Mouse (Mus musculus): ENCODE data around the gene Kcnj14.

Gene Kcnj14

GRCm38 (mm10) chr7:45797661-45798510 lies 26.7 kb downstream of the Kcnj14 start:
- no peak for DNase-seq (ENCODE audit: low read depth, low spot score)

GRCm38 (mm10) chr7:45796950-45797349 lies 27.6 kb downstream of the Kcnj14 start:
- DNase-seq (ENCODE audit: low read depth, low spot score) = no peak

GRCm38 (mm10) chr7:45794971-45795370 lies 29.6 kb downstream of the Kcnj14 start:
- DNase-seq (ENCODE audit: low read depth, low spot score) = no peak

DNA sequence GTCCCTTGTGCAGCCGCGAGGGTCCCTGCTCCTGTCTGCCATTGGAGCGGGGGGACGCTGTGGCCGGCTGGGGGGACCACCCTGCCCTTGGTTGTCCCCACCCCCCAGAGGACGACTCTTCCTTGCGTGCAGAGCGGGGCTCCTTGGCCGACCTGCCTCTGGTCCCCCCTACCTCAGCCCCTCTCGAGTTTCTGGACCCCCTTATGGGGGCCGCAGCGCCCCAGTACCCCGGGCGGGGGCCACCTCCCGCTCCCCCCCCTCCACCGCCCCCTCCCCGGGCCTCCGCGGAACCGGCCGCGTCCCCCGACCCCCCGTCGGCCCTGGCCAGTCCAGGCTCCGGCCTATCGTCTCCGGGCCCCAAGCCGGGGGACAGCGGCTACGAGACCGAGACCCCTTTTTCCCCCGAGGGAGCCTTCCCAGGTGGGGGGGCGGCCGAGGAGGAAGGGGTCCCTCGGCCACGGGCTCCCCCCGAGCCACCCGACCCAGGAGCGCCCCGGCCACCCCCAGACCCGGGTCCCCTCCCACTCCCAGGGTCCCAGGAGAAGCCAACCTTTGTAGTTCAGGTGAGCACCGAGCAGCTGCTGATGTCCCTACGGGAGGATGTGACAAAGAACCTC lies 30.5 kb downstream of the Kcnj14 start:
- DNase-seq (ENCODE audit: low read depth, low spot score) = no peak

DNA sequence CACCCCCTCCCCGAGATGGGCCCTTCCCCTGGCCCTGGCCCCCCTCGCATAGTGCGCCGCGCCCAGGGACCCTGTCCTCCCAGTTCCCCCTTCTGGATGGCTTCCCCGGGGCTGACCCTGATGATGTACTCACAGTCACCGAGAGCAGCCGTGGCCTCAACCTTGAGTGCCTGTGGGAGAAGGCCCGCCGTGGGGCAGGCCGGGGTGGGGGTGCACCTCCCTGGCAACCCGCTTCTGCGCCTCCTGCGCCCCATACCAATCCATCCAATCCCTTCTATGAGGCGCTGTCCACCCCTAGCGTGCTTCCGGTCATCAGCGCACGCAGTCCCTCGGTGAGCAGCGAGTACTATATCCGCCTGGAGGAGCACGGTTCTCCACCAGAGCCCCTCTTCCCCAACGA lies 31.3 kb downstream of the Kcnj14 start:
- DNase-seq (ENCODE audit: low read depth, low spot score) = no peak

DNA sequence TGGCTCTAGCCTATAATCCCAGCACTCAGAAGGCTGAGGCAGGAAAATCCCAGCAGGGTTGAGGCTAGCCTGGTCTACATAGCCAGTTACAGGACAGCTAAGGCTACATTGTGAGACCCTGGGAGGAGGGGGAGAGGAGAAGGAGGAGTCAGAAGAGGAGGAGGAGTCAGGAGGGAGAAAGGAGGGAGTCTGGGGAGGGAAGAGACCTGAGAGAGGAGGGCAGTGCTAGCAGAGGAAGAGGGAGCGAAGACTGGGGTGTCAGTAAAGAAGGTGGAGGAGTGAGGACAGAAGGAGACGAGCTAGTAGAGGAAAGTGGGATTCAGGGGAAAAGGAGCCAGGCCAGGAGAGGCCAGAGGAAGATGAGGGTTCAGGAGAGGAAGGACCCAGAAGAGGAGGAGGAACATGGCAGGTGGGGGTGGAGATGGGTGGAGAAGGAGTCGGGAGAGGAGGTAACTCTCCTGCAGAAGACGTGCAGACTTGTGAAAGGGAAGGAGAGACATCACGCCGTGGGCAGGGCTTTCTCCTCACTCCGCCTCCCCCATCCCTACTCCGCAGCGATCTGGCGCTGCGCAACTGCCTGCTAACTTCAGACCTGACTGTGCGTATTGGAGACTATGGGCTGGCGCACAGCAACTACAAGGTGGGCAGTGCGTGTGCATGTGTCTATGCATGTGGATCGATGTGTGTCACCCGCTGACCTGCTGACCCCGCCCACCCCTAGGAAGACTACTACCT lies 32.7 kb downstream of the Kcnj14 start:
- DNase-seq (ENCODE audit: low read depth, low spot score) = no peak

- no peak for DNase-seq (ENCODE audit: low read depth, low spot score)
Observed at GRCm38 (mm10) chr7:45790721-45791120, 33.9 kb downstream of the Kcnj14 start.

- no peak for DNase-seq (ENCODE audit: low read depth, low spot score)
Observed at GRCm38 (mm10) chr7:45787642-45788041, 36.9 kb downstream of the Kcnj14 start.

DNA sequence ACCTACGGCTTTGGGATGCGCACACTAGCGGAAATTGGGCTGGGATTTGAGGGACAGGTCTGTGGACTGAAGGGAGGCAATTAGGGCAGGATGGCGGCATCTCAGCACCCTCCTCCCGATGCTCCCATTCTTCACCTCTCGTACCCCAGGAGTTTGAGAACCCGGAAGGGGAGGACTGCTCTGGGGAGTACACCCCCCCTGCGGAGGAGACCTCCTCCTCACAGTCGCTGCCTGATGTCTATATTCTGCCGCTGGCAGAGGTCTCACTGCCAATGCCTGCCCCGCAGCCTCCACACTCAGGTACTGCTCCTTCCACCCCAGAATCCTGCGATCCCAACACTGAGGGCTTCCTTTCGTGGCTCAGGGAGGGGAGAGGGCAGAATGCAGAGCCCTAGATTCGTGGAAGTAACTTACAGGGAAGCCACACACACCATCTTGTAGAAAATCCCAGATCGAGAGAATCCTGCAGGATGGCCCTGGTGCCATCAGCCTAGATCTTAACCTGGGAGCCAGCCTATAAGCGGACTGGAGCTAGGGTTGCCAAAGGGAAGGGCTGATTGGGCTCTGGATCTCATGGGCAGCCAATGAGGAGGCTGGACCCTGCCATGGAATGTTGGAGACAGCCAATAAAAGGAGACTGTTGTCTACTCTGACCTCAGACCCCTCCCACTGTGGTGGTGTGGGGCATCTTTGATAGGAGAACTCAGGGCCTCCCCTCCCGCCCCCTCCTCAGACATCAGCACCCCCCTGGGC lies 37.7 kb downstream of the Kcnj14 start:
- DNase-seq (ENCODE audit: low read depth, low spot score) = peak; percentile 81

GRCm38 (mm10) chr7:45786136-45786578 lies 38.4 kb downstream of the Kcnj14 start:
- no peak for DNase-seq (ENCODE audit: low read depth, low spot score)

- no peak for DNase-seq (ENCODE audit: low read depth, low spot score)
Observed at GRCm38 (mm10) chr7:45785388-45786135, 39.0 kb downstream of the Kcnj14 start.

DNA sequence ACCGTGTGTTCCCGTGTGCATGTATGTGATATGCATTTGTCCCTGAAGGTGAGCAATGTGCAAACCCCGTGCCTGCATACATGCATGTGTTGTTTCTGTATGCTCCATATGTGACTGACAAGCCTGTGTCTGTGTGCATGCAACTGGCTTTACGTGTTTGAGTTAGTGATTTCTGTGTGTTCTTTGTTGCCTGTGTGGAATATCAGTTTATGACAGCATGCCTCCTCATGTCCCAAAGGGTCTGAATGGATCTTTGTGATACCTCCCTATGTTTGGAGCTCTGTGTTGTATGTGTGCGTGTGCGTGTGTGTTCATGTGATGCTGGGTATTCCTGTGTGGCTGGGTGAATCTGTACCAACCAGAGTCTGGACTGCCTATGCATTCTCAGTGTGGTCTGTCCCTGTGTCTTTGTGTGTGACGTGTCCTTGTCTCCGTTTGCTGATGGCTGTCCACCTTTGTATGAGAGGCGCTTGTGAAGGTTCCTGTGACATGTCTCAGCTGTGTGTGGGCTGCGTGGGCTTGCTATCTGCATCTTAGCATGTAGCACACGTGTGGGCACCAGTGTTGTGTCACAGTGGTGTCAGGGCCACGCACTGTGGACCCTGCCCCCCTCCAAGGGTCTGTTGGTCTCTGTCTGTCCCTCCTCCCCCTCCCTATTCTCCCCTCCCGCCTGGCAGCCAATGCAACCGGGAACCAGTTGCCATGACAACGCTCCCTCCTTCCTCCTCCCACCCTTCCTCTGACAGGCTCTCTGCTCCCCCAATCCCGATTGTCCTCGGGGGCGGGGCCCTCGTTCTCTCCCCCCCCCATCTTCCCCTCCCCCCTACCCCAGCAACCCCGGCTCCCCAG lies 39.8 kb downstream of the Kcnj14 start, which contains the start of gene Sult2b1:
TSS of gene Sult2b1 (minus strand) at position 146 of the 849 bp plus-strand sequence.
- DNase-seq (ENCODE audit: low read depth, low spot score) = no peak

GRCm38 (mm10) chr7:45783511-45784091 lies 41.0 kb downstream of the Kcnj14 start, which contains the start of gene Lmtk3:
TSS of gene Lmtk3 (plus strand) at chr7:45783738.
- peak; percentile 52 for DNase-seq (ENCODE audit: low read depth, low spot score)

- DNase-seq (ENCODE audit: low read depth, low spot score) = no peak
Observed at GRCm38 (mm10) chr7:45782271-45782670, 42.3 kb downstream of the Kcnj14 start.

GRCm38 (mm10) chr7:45779081-45779641 lies 45.4 kb downstream of the Kcnj14 start:
- DNase-seq (ENCODE audit: low read depth, low spot score) = no peak

DNA sequence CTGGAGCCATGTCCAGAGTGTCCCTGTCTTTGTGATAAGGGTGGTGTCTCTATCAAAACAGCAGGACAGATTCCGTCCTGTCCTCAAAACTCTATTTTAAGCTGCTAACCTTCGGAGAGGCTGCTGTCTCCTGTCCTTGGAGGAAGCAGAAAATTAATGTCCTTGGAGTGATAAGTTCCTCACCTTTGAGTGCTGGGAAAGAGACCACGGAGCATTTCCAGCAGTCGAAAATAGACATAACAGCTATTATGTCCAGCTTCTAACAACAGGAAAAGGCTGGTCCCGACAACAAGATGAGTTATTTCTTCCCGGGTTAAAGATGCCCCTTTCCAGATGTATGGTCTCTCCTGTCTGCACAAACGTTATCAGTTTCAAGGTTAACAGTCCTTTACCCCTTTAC lies 49.3 kb downstream of the Kcnj14 start:
- no peak for DNase-seq (ENCODE audit: low read depth, low spot score)

- DNase-seq (ENCODE audit: low read depth, low spot score) = no peak
Observed at GRCm38 (mm10) chr7:45771101-45771500, 53.5 kb downstream of the Kcnj14 start.

GRCm38 (mm10) chr7:45770427-45771082 lies 54.0 kb downstream of the Kcnj14 start:
- no peak for DNase-seq (ENCODE audit: low read depth, low spot score)

DNA sequence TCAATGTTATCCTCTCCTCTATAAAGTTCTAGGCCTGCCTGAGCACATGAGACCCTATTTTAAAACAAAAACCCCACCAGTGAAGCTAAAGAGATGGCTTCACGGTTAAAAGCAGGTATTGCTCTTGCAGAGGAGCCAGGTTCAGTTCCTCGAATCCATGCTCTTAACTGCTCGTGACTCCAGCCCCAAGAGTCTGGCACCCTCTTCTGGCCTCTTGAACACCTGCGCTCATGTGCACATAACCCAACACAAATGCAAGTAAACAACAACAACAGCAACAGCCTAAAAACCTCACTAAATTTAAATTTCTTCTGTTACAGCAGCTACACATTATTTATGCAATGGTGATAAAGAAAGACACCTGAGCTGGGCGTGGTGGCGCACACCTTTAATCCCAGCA lies 57.1 kb downstream of the Kcnj14 start:
- DNase-seq (ENCODE audit: low read depth, low spot score) = no peak
